Mouse (Mus musculus): ENCODE results near the gene Krt4. TPM values are rescaled to one million over a fixed set of nuclear protein-coding genes. Genes with fewer than 3 reads are reported as not detected.

Gene Krt4
- polyA plus RNA-seq, 1 experiment from 2014 or later, result 2.9 TPM

GRCm38 (mm10) chr15:101904849-101905248 lies 19.7 kb downstream of the Krt4 start:
- H3K9ac ChIP-seq (replicated peaks; ENCODE audit: low read depth), result no peak overlapping the region
- H3K27ac ChIP-seq (ENCODE audit: low read length), result no peak overlapping the region
- no peak for TF ChIP-seq EP300 (IDR thresholded peaks at IDR 0.05)
- no peak for TF ChIP-seq CTCF (IDR thresholded peaks at IDR 0.05)
- H3K4me3 ChIP-seq (ENCODE audit: low read depth, low read length), result no peak overlapping the region
- no peaks in the 10 kb centered on the region for H3K4me1 ChIP-seq (ENCODE audit: insufficient read depth, low read depth, low read length)
- no peak for DNase-seq (ENCODE audit: low spot score)
- no peaks in the 10 kb centered on the region for H3K9me3 ChIP-seq (ENCODE audit: low read length)
- no peaks in the 10 kb centered on the region for H3K27me3 ChIP-seq (replicated peaks; ENCODE audit: insufficient read depth, low read length)
- no peaks in the 10 kb centered on the region for H3K36me3 ChIP-seq (ENCODE audit: insufficient read depth, low read length)
- no peak overlapping the region for H3K4me2 ChIP-seq (replicated peaks; ENCODE audit: low read depth, low read length)
- 72% methylated on average over 5 of the region's 5 CpGs for WGBS
- no peak for ATAC-seq

DNA sequence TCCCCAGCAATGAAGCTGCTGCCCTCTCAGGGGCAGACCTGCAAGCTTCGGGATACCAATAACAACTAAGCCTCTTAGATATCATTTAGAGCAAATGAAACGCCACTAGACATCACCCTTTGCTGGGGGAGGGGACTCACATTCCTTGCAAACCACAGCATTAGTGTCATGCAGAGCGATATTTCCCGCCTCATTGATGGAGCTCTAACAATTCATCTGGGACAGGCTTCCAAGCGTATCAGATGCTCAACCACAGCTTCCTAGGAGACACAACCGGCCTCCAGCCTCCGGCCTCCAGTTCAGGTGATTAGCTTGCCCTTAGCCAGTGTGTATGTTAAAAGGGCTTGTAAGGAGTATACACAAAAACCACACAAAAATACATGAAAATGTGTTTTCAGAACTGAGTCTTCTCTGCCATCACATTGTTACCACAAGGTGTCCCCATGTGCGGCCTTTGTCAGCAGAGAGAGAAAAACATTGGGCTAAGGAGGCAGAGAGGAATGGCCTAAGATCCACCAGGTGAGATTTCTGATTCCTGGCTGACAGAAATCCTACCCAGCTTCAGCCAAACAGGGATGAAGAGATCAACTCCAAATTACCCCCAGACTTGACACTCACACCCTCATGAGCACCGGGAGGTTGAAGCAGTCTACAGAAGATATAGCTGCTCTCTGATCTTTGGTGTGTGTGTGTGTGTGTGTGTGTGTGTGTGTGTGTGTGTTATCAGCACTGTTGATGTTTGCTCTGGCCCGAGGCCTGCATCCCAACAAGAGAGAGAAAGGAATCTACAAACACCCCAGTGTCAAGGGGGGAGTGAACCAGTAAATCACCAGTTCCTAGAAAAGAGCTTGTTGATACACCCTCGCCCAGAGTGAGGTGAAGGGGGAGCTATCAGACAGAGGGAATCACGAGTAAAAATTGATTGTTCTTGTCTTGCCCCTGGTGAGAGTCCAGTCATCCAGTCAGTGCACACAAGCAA lies 22.1 kb downstream of the Krt4 start:
- WGBS, result 47% methylated on average over 12 of the region's 12 CpGs
- Histone ChIP-seq H3K27ac (ENCODE audit: low read length) (no peak overlapping the region), H3K9me3 (ENCODE audit: low read length) (no peaks in the 10 kb centered on the region), H3K4me1 (ENCODE audit: insufficient read depth, low read depth, low read length) (no peaks in the 10 kb centered on the region), H3K27me3 (replicated peaks; ENCODE audit: insufficient read depth, low read length) (no peaks in the 10 kb centered on the region), H3K4me2 (replicated peaks; ENCODE audit: low read depth, low read length) (no peak overlapping the region), H3K4me3 (ENCODE audit: low read depth, low read length) (no peak overlapping the region), H3K9ac (replicated peaks; ENCODE audit: low read depth) (no peak overlapping the region), H3K36me3 (ENCODE audit: insufficient read depth, low read length) (no peaks in the 10 kb centered on the region)
- TF ChIP-seq EP300 (IDR thresholded peaks at IDR 0.05), result no peak
- TF ChIP-seq CTCF (IDR thresholded peaks at IDR 0.05), result peak; percentile 57
- DNase-seq (ENCODE audit: low spot score) (no peak), ATAC-seq (no peak)

GRCm38 (mm10) chr15:101895216-101895615 lies 29.3 kb downstream of the Krt4 start:
- no peak for TF ChIP-seq EP300 (IDR thresholded peaks at IDR 0.05)
- no peak for TF ChIP-seq CTCF (IDR thresholded peaks at IDR 0.05)
- Histone ChIP-seq H3K4me2 (replicated peaks; ENCODE audit: low read depth, low read length) (no peak overlapping the region), H3K9ac (replicated peaks; ENCODE audit: low read depth) (no peak overlapping the region), H3K36me3 (ENCODE audit: insufficient read depth, low read length) (no peaks in the 10 kb centered on the region), H3K4me1 (ENCODE audit: insufficient read depth, low read depth, low read length) (no peaks in the 10 kb centered on the region), H3K4me3 (ENCODE audit: low read depth, low read length) (no peak overlapping the region), H3K9me3 (ENCODE audit: low read length) (no peaks in the 10 kb centered on the region), H3K27ac (ENCODE audit: low read length) (no peak overlapping the region), H3K27me3 (replicated peaks; ENCODE audit: insufficient read depth, low read length) (no peaks in the 10 kb centered on the region)
- WGBS, result 88% methylated on average over 4 of the region's 4 CpGs
- ATAC-seq, result no peak
- no peak for DNase-seq (ENCODE audit: low spot score)

DNA sequence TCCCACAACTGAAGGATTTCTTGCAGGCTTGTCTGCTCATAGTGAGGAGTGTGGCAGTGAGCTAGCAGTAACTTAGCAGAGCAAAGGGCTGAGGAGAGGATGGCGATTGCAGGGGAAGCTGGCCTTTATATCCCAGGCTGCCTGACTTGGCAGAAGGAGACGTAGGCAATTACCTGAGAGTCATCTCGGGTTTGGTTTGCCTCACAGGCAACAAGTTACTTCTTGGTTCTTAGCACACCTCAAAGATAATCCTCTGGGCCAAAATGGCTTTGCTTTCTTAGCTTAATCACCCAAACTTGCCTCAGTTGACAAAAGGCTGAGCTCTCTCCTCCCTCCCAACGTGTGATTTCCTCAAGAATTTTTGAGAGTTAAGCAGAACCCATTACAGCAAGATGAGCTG lies 31.7 kb downstream of the Krt4 start, which contains the start of gene Krt76:
Krt76 (minus strand) TSS at position 101 of the 400 bp plus-strand sequence.
- no peak for TF ChIP-seq EP300 (IDR thresholded peaks at IDR 0.05)
- no peak for TF ChIP-seq CTCF (IDR thresholded peaks at IDR 0.05)
- H3K36me3 ChIP-seq (ENCODE audit: insufficient read depth, low read length), result no peaks in the 10 kb centered on the region
- H3K9ac ChIP-seq (replicated peaks; ENCODE audit: low read depth), result no peak within 1 kb of the TSS
- DNase-seq (ENCODE audit: low spot score), result no peak
- no peaks in the 10 kb centered on the region for H3K9me3 ChIP-seq (ENCODE audit: low read length)
- H3K27me3 ChIP-seq (replicated peaks; ENCODE audit: insufficient read depth, low read length), result no peaks in the 10 kb centered on the region
- no peak within 1 kb of the TSS for H3K4me3 ChIP-seq (ENCODE audit: low read depth, low read length)
- no peak within 1 kb of the TSS for H3K4me2 ChIP-seq (replicated peaks; ENCODE audit: low read depth, low read length)
- no peak within 1 kb of the TSS for H3K27ac ChIP-seq (ENCODE audit: low read length)
- H3K4me1 ChIP-seq (ENCODE audit: insufficient read depth, low read depth, low read length), result no peaks in the 10 kb centered on the region
- no peak for ATAC-seq
- WGBS, result 54% methylated on average over 4 of the region's 4 CpGs

GRCm38 (mm10) chr15:101879776-101880175 lies 44.8 kb downstream of the Krt4 start:
- H3K27me3 ChIP-seq (replicated peaks; ENCODE audit: insufficient read depth, low read length), result no peaks in the 10 kb centered on the region
- no peaks in the 10 kb centered on the region for H3K9me3 ChIP-seq (ENCODE audit: low read length)
- H3K27ac ChIP-seq (ENCODE audit: low read length), result no peak overlapping the region
- no peak overlapping the region for H3K4me2 ChIP-seq (replicated peaks; ENCODE audit: low read depth, low read length)
- no peak overlapping the region for H3K4me3 ChIP-seq (ENCODE audit: low read depth, low read length)
- H3K9ac ChIP-seq (replicated peaks; ENCODE audit: low read depth), result no peak overlapping the region
- TF ChIP-seq CTCF (IDR thresholded peaks at IDR 0.05), result no peak
- no peak for TF ChIP-seq EP300 (IDR thresholded peaks at IDR 0.05)
- 30% methylated on average over 11 of the region's 11 CpGs for WGBS
- DNase-seq (ENCODE audit: low spot score), result no peak
- no peaks in the 10 kb centered on the region for H3K36me3 ChIP-seq (ENCODE audit: insufficient read depth, low read length)
- no peaks in the 10 kb centered on the region for H3K4me1 ChIP-seq (ENCODE audit: insufficient read depth, low read depth, low read length)
- ATAC-seq, result no peak

GRCm38 (mm10) chr15:101878041-101878440 lies 46.5 kb downstream of the Krt4 start:
- H3K36me3 ChIP-seq (ENCODE audit: insufficient read depth, low read length), result no peaks in the 10 kb centered on the region
- DNase-seq (ENCODE audit: low spot score), result no peak
- 56% methylated on average over 2 of the region's 2 CpGs for WGBS

More at GRCm38 (mm10) chr15:101878041-101878440, 46.5 kb downstream of the Krt4 start:
- no peak overlapping the region for H3K4me3 ChIP-seq (ENCODE audit: low read depth, low read length)
- ATAC-seq, result no peak
- no peak overlapping the region for H3K9ac ChIP-seq (replicated peaks; ENCODE audit: low read depth)
- H3K27ac ChIP-seq (ENCODE audit: low read length), result no peak overlapping the region
- H3K9me3 ChIP-seq (ENCODE audit: low read length), result no peaks in the 10 kb centered on the region
- no peaks in the 10 kb centered on the region for H3K4me1 ChIP-seq (ENCODE audit: insufficient read depth, low read depth, low read length)
- no peak overlapping the region for H3K4me2 ChIP-seq (replicated peaks; ENCODE audit: low read depth, low read length)
- no peaks in the 10 kb centered on the region for H3K27me3 ChIP-seq (replicated peaks; ENCODE audit: insufficient read depth, low read length)
- no peak for TF ChIP-seq EP300 (IDR thresholded peaks at IDR 0.05)
- no peak for TF ChIP-seq CTCF (IDR thresholded peaks at IDR 0.05)

Measured in lung, postnatal 0 days (tissue).